In genomic region chr19:56320186-56320860, GRCm38 (mm10) we compare ENCODE assay signal across 8 mouse cellular contexts. TPM values are rescaled to one million over a fixed set of nuclear protein-coding genes. Genes with fewer than 3 reads are reported as not detected.
DNase-seq lines count a peak whose midpoint lies in the region; ATAC-seq and TF ChIP-seq lines count a peak whose summit lies in the region.

No protein-coding gene starts in this region.

- no peak for DNase-seq in heart, postnatal 0 days (ENCODE audit: low spot score)
- no peak for DNase-seq in heart, adult 11 months
- peak; percentile 20 for DNase-seq in liver
- DNase-seq in naive thymus-derived CD4-positive, alpha-beta T cell, adult 2 months (ENCODE audit: low read depth): peak; percentile 69
- no peak for DNase-seq in ovary, adult 18-20 months (ENCODE audit: low spot score)
- no peak for DNase-seq in left cerebral cortex, adult 18-20 months (ENCODE audit: low spot score in 2 of 2)
- DNase-seq in left cerebral cortex, postnatal 36 days (ENCODE audit: low spot score in 2 of 2): no peak

- intact Hi-C loops in left cerebral cortex, postnatal 36 days (cut with DNase I): no loop called here

- peaks cover 49% of the 10 kb centered on the region for H3K36me3 ChIP-seq in heart, postnatal 0 days (replicated peaks; ENCODE audit: control insufficient read depth, insufficient read depth, low read length)
- no peaks in the 10 kb centered on the region for H3K36me3 ChIP-seq in hindbrain, embryonic 15.5 days

- no peak for TF ChIP-seq EP300 in heart, postnatal 0 days (IDR thresholded peaks at IDR 0.05; ENCODE audit: low read depth)

- no peaks in the 10 kb centered on the region for H3K9me3 ChIP-seq in heart, postnatal 0 days (replicated peaks; ENCODE audit: control insufficient read depth, low read length)
- no peaks in the 10 kb centered on the region for H3K9me3 ChIP-seq in hindbrain, embryonic 15.5 days

- no peak for ATAC-seq in heart, postnatal 0 days (ENCODE audit: insufficient read depth, low read depth)
- no peak for ATAC-seq in hindbrain, embryonic 15.5 days (ENCODE audit: low FRiP score, low read depth)

- H3K9ac ChIP-seq in heart, postnatal 0 days (replicated peaks; ENCODE audit: low read depth, low read length): no peak overlapping the region
- no peak overlapping the region for H3K9ac ChIP-seq in hindbrain, embryonic 15.5 days

- no peaks in the 10 kb centered on the region for H3K27me3 ChIP-seq in heart, postnatal 0 days (ENCODE audit: control insufficient read depth, insufficient read depth, low read length)
- no peaks in the 10 kb centered on the region for H3K27me3 ChIP-seq in hindbrain, embryonic 15.5 days

- no peaks in the 10 kb centered on the region for H3K4me1 ChIP-seq in heart, postnatal 0 days (ENCODE audit: control insufficient read depth, insufficient read depth)
- H3K4me1 ChIP-seq in hindbrain, embryonic 15.5 days (replicated peaks): peaks cover 21% of the 10 kb centered on the region

- WGBS in heart, postnatal 0 days: 53% methylated on average over 26 of the region's 26 CpGs
- 23% methylated on average over 26 of the region's 26 CpGs for WGBS in hindbrain, embryonic 15.5 days

- no peak overlapping the region for H3K27ac ChIP-seq in heart, postnatal 0 days (ENCODE audit: low read depth)
- no peak overlapping the region for H3K27ac ChIP-seq in hindbrain, embryonic 15.5 days (replicated peaks)

- H3K4me3 ChIP-seq in heart, postnatal 0 days (ENCODE audit: low read depth, low read length): peak overlapping the region; percentile 16; the same call in 1 of the 2 replicates
- no peak overlapping the region for H3K4me3 ChIP-seq in hindbrain, embryonic 15.5 days

- peak overlapping the region; percentile 17; the same call in 1 of the 2 replicates for H3K4me2 ChIP-seq in heart, postnatal 0 days (ENCODE audit: low read depth, low read length)
- peak overlapping the region; percentile 28 for H3K4me2 ChIP-seq in hindbrain, embryonic 15.5 days

- no peak for TF ChIP-seq CTCF in heart, postnatal 0 days (IDR thresholded peaks at IDR 0.05; ENCODE audit: low read depth)

RNA-seq across cellular contexts. Expression of gene Habp2, which starts 33.4 kb away (rescaled TPM):
- not detected in 2 replicates for total RNA-seq in heart, postnatal 0 days (2014; rRNA removed; ENCODE audit: low replicate concordance)
- polyA plus RNA-seq in heart, postnatal 0 days (2015; fragmentation: Nextera tagmentation; extraction: Ambion mirVana): 3.9 and 4.1 TPM in 2 replicates
- polyA plus RNA-seq in hindbrain, embryonic 15.5 days (2015; fragmentation: Nextera tagmentation; extraction: Ambion mirVana): 0.16 TPM in 1 of 2 replicates, not detected in the other
- not detected for total RNA-seq in left cerebral cortex, adult 18-20 months (2021)
- not detected for total RNA-seq in left cerebral cortex, postnatal 36 days (2021)

Comparison
In these comparisons a context has a peak if more than half of its experiments do, and no peak if none do; other contexts are left out.
1. DNase-seq: peak in liver (single experiment) and naive thymus-derived CD4-positive, alpha-beta T cell, adult 2 months (single experiment); none in heart, postnatal 0 days (single experiment), heart, adult 11 months (single experiment), ovary, adult 18-20 months (single experiment), left cerebral cortex, adult 18-20 months (0 of 2) and left cerebral cortex, postnatal 36 days (0 of 2).